Mouse (Mus musculus) olfactory bulb, adult 2 months (tissue): ENCODE results near the gene C1qtnf7. TPM values are rescaled to one million over a fixed set of nuclear protein-coding genes. Genes with fewer than 3 reads are reported as not detected.

Experiments
- H3K27ac ChIP-seq: fragments of 200-500 bp; 2 replicates; pipeline ENCODE4 v1.5.1; 2012; ENCODE audit warnings: low read depth, low read length; ENCODE audit not compliant: insufficient read depth
- H3K4me1 ChIP-seq: fragments of 200-500 bp; 2 replicates; pipeline ENCODE4 v1.6.1; 2012; ENCODE audit warnings: low read length; ENCODE audit not compliant: control insufficient read depth, insufficient read depth
- H3K4me3 ChIP-seq: fragments of 200-500 bp; 2 replicates; pipeline ENCODE4 v1.5.1; 2012; ENCODE audit warnings: mild to moderate bottlenecking, low read depth, low read length, moderate library complexity; ENCODE audit not compliant: insufficient read depth
- CTCF ChIP-seq: fragments of 200-500 bp; IDR thresholded peaks from 2 replicates; pipeline ENCODE4 v1.5.1; 2012; ENCODE audit warnings: low read depth, mild to moderate bottlenecking, low read length, moderate library complexity; ENCODE audit not compliant: insufficient read depth
- POLR2A ChIP-seq: fragments of 200-500 bp; IDR thresholded peaks from 2 replicates; pipeline ENCODE4 v1.6.1; 2012; ENCODE audit warnings: mild to moderate bottlenecking, low read depth, low read length, moderate library complexity; ENCODE audit not compliant: insufficient read depth
- WGBS: fragments of 180-500 bp; shearing (Covaris S2); methylation state at CpG from one replicate; pipeline ENCODE4 v1.1.7; 2018; 5-methylcytosine and 5-hydroxymethylcytosine counted together
- polyA plus RNA-seq: library from polyadenylated mRNA; stranded (reverse); fragments of >200 nt; gene quantifications from 2 replicates; pipeline ENCODE4 v1.2.4, GENCODE M21; 2012; ENCODE audit warnings: low replicate concordance; ENCODE audit not compliant: missing spikeins, insufficient read depth, insufficient read length

Gene C1qtnf7
- polyA plus RNA-seq, 1 experiment, result not detected

DNA sequence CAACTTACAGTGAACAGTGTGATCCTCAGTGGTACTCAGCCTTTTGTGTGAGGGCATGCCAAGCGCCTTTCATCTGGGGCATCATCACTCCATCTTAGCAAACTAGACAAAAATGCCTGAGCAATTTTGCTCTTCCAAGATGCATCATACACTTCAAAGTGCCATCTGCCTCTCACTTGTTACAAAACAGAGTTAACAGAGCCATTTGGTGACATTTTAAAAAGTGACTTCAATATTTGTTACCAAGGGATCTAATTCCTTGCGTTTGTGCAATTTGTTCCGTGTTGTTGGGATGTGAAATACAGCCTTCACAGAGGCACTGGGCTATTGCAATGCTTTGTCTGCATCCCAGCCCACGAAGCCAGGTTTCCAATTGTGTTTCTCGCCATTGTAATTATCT, 42.1 kb downstream of the C1qtnf7 start:
- Histone ChIP-seq H3K4me3 (no peak overlapping the region), H3K4me1 (no peaks in the 10 kb centered on the region), H3K27ac (no peak overlapping the region)
- WGBS, result 62% methylated on average over 5 of the region's 5 CpGs
- no peak for TF ChIP-seq CTCF
- no peak for TF ChIP-seq POLR2A

DNA sequence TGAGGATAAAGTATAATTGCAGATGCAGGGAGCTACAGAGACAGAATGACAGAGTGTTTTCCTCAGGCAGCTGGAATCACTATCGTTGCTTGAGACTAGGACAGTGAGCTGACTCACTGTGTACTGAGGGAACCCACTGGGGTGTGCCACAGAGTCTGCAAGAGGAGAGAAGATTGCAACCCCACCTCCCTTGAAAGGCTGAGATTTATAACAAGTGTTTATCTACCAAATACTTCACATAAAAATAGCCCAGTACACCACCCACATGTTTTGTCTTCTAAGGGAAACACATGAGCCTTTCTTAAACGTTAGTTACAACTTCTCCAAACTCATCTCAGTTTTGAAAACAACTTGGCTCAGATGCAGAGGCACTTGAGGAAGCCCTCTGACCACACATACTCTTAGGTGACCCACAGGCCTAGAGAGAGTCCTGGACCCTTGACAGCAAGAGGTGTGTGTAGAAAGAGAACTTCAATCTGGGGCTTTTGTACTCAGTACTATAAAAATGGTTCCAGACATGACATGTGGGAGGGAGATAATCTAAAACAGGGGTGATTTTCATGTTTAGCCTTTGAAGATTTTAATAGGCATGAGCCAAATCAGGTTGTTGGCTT, 46.4 kb downstream of the C1qtnf7 start:
- TF ChIP-seq POLR2A (no peak), CTCF (no peak)
- Histone ChIP-seq H3K4me3 (no peak overlapping the region), H3K27ac (no peak overlapping the region), H3K4me1 (peaks cover 5% of the 10 kb centered on the region)
- 9% methylated on average over 2 of the region's 2 CpGs for WGBS

DNA sequence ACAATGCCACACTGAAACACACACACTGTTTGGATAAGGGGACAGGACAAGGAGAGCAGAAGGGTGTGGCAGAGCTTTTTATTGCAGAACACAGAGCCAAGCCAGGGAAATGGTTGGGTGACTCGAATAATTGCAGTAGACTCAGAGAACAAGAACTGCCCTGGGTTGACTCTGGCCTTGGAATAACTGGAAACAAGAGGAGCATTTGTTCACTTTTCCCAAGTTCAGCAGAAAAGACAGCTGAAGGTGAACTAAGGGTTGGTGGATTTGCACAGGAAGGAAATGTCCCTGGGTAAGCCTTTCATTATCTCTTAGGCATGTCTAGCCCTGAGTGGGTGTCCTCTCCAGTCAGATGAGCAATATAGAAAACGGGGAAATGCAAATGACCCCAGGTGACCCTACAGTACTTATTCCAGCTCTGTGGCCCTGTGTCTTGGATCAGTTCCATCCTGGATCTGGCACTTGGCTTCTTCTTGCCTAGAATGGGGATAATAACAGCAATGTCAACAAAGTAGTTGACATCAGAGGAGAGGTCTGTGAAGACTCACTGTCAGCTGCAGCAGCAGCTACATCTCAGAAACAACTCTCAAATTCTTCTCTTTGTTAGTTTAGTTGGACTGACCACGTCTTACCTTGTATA, 54.5 kb downstream of the C1qtnf7 start:
- 60% methylated on average over 3 of the region's 3 CpGs for WGBS
- no peak overlapping the region for H3K27ac ChIP-seq
- H3K4me1 ChIP-seq, result no peaks in the 10 kb centered on the region
- H3K4me3 ChIP-seq, result no peak overlapping the region
- TF ChIP-seq CTCF (no peak), POLR2A (no peak)

- Histone ChIP-seq H3K4me1 (no peaks in the 10 kb centered on the region), H3K4me3 (no peak overlapping the region), H3K27ac (no peak overlapping the region)
- TF ChIP-seq POLR2A (no peak), CTCF (no peak)
- WGBS, result 53% methylated on average over 2 of the region's 2 CpGs
Observed at GRCm38 (mm10) chr5:43582876-43583275, 67.5 kb downstream of the C1qtnf7 start.

- no peak for TF ChIP-seq CTCF
- no peak for TF ChIP-seq POLR2A
- WGBS, result 66% methylated on average over 6 of the region's 6 CpGs
- Histone ChIP-seq H3K4me1 (no peaks in the 10 kb centered on the region), H3K27ac (no peak overlapping the region), H3K4me3 (no peak overlapping the region)
Observed at GRCm38 (mm10) chr5:43583326-43584120, 68.2 kb downstream of the C1qtnf7 start.

- no peak for TF ChIP-seq CTCF
- TF ChIP-seq POLR2A, result no peak
- no peaks in the 10 kb centered on the region for H3K4me1 ChIP-seq
- H3K4me3 ChIP-seq, result no peak overlapping the region
- WGBS, result 40% methylated on average over 1 of the region's 1 CpGs
- no peak overlapping the region for H3K27ac ChIP-seq
Observed at GRCm38 (mm10) chr5:43584464-43584863, 69.1 kb downstream of the C1qtnf7 start.

DNA sequence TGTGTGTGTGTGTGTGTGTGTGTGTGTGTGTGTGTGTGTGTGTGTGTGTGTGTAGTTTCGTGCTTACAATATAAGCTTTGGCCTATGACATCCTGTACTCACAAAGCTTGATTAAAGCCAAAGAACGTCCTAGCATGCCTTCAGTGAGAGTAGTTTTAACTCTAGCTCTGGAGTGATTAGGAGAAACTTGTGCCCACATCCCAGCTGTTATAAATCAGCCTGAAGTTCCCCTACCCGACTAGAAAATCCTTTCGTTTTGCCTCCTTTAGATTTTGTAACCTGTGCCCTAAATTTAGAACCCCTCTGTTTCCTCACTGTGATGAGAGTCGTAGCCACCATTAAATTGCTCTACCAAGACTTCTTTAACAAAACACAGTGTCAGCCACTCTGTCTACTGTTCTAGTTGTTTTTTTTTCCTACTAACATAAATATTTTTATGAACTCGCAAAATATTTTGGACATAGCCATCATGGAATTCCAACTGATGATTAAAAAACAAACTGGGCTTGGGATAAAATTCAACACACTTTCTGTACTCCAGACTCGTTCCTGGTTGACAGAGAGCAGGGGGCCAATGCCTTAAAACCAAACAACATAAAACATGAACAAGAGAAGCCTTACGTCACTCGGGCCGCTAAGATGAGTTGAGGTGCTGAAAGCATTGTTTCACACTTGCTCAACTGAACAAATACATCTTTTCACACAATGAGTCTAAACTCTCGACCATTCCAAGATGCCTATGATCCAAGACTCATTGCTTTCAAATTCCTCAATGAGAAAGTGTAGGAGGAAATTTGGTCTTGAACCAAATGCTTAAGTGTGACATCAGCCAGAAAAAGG, 70.3 kb downstream of the C1qtnf7 start:
- Histone ChIP-seq H3K4me1 (no peaks in the 10 kb centered on the region), H3K4me3 (no peak overlapping the region), H3K27ac (no peak overlapping the region)
- WGBS, result 68% methylated on average over 11 of the region's 11 CpGs
- TF ChIP-seq CTCF (no peak), POLR2A (no peak)

GRCm38 (mm10) chr5:43588791-43589439, 73.6 kb downstream of the C1qtnf7 start:
- Histone ChIP-seq H3K27ac (no peak overlapping the region), H3K4me3 (no peak overlapping the region), H3K4me1 (no peaks in the 10 kb centered on the region)
- WGBS, result 86% methylated on average over 5 of the region's 5 CpGs
- no peak for TF ChIP-seq POLR2A
- TF ChIP-seq CTCF, result no peak
